Mouse (Mus musculus): ENCODE measurements around the gene St3gal3.

St3gal3 gene

GRCm38 (mm10) chr4:118019640-118020039, 115.1 kb downstream of the St3gal3 start:
- DNase-seq (ENCODE audit: low read depth, low spot score), result no peak

GRCm38 (mm10) chr4:118019218-118019617, 115.5 kb downstream of the St3gal3 start:
- no peak for DNase-seq (ENCODE audit: low read depth, low spot score)

- no peak for DNase-seq (ENCODE audit: low read depth, low spot score)
Measured at GRCm38 (mm10) chr4:118017021-118017805, 117.5 kb downstream of the St3gal3 start.

GRCm38 (mm10) chr4:118016323-118016911, 118.3 kb downstream of the St3gal3 start:
- DNase-seq (ENCODE audit: low read depth, low spot score), result no peak

GRCm38 (mm10) chr4:118015636-118016035, 119.1 kb downstream of the St3gal3 start:
- no peak for DNase-seq (ENCODE audit: low read depth, low spot score)

- no peak for DNase-seq (ENCODE audit: low read depth, low spot score)
Measured at GRCm38 (mm10) chr4:118015126-118015525, 119.6 kb downstream of the St3gal3 start.

GRCm38 (mm10) chr4:118010661-118011173, 124.0 kb downstream of the St3gal3 start:
- no peak for DNase-seq (ENCODE audit: low read depth, low spot score)

GRCm38 (mm10) chr4:118008433-118009033, 126.2 kb downstream of the St3gal3 start:
- DNase-seq (ENCODE audit: low read depth, low spot score), result no peak

- no peak for DNase-seq (ENCODE audit: low read depth, low spot score)
Measured at GRCm38 (mm10) chr4:118001355-118001754, 133.4 kb downstream of the St3gal3 start.

GRCm38 (mm10) chr4:118000605-118001208, 134.0 kb downstream of the St3gal3 start:
- no peak for DNase-seq (ENCODE audit: low read depth, low spot score)

- no peak for DNase-seq (ENCODE audit: low read depth, low spot score)
Measured at GRCm38 (mm10) chr4:117999951-118000350, 134.8 kb downstream of the St3gal3 start.

GRCm38 (mm10) chr4:117997381-117998269, 137.1 kb downstream of the St3gal3 start:
- DNase-seq (ENCODE audit: low read depth, low spot score), result no peak

GRCm38 (mm10) chr4:117996701-117997100, 138.0 kb downstream of the St3gal3 start:
- DNase-seq (ENCODE audit: low read depth, low spot score), result no peak

- no peak for DNase-seq (ENCODE audit: low read depth, low spot score)
Measured at GRCm38 (mm10) chr4:117995461-117995860, 139.3 kb downstream of the St3gal3 start.

- DNase-seq (ENCODE audit: low read depth, low spot score), result no peak
Measured at GRCm38 (mm10) chr4:117993421-117993820, 141.3 kb downstream of the St3gal3 start.

- DNase-seq (ENCODE audit: low read depth, low spot score), result no peak
Measured at GRCm38 (mm10) chr4:117992872-117993271, 141.8 kb downstream of the St3gal3 start.

GRCm38 (mm10) chr4:117992036-117992435, 142.7 kb downstream of the St3gal3 start:
- no peak for DNase-seq (ENCODE audit: low read depth, low spot score)

- no peak for DNase-seq (ENCODE audit: low read depth, low spot score)
Measured at GRCm38 (mm10) chr4:117991055-117991627, 143.6 kb downstream of the St3gal3 start.

- DNase-seq (ENCODE audit: low read depth, low spot score), result no peak
Measured at GRCm38 (mm10) chr4:117990571-117990970, 144.1 kb downstream of the St3gal3 start.

GRCm38 (mm10) chr4:117989801-117990200, 144.9 kb downstream of the St3gal3 start:
- DNase-seq (ENCODE audit: low read depth, low spot score), result no peak

GRCm38 (mm10) chr4:117986766-117987165, 147.9 kb downstream of the St3gal3 start:
- DNase-seq (ENCODE audit: low read depth, low spot score), result no peak

Measured in embryo, embryonic 11.5 days (tissue).